Mouse (Mus musculus) spleen, postnatal 4 days (tissue): Measurements from ENCODE around the gene Kif2a.
A peak's percentile ranks its signal among the peaks of the same experiment; 100 is the strongest.

Source experiments
- DNase-seq, 2 experiments: peaks; one replicate each; pipeline ENCODE4 v3.0.0; 2022; ENCODE audit warnings: low spot score in 2 of 2

Gene Kif2a

DNA sequence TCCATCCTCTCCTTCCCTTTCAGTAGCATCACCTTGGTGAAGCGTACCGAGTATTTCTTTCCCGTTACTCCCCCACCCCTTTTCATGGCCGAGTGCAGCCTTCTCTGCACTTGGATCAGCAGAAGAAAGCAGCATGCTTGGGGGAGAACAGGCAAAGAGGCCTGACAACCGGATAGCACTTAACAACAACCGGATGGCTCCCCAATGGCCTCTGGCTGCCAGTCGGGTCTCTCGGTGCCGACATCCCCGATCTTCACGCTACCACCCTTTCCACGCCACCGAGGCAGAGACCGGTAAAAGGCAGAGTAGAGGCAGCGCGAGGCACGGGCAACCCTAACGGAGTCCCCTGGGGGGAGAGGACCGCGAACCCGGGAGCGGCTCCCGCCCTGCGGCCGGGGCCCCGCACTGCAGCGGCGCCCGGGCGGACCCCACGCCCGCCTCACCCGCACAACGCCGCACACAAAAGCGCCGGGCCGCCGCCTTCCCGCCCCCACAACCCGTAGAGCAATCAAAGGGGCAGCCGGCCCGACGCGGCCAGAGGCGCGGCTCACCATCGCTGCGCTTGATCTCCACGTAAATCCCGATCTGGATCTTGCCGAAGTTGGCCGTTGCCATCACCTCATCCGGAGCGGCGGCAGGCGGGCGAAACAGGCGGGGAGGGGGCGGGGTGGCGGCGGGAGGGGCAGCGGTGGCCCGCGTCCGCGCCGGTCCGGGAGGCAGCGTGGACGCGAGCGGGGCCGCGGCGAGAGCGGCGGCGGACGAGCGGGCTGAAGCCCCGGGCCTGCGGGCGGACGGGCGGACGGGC lies at the start of gene Kif2a:
Kif2a (minus strand) TSS at position 666 of the 805 bp plus-strand sequence.
- peak; percentile 52 to 81 for DNase-seq

DNA sequence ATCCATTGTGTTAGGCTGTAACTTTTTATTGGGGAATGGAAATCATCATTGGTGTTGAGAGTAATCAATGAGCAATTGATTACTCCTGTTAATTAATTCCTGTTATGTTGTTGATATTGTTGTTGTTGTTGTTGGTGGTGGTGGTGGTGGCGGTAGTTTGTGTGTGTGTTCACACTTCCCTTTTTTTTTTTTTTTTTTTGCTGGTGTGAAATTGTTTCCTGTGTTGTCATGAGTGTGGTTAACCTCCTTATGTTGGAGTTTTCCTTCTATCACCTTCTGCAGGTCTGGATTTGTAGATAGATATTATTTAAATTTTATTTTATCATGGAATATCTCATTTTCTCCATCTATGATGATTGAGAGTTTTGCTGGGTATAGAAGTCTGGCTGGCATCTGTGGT lies 47.1 kb upstream of the Kif2a start:
- no peak for DNase-seq

DNA sequence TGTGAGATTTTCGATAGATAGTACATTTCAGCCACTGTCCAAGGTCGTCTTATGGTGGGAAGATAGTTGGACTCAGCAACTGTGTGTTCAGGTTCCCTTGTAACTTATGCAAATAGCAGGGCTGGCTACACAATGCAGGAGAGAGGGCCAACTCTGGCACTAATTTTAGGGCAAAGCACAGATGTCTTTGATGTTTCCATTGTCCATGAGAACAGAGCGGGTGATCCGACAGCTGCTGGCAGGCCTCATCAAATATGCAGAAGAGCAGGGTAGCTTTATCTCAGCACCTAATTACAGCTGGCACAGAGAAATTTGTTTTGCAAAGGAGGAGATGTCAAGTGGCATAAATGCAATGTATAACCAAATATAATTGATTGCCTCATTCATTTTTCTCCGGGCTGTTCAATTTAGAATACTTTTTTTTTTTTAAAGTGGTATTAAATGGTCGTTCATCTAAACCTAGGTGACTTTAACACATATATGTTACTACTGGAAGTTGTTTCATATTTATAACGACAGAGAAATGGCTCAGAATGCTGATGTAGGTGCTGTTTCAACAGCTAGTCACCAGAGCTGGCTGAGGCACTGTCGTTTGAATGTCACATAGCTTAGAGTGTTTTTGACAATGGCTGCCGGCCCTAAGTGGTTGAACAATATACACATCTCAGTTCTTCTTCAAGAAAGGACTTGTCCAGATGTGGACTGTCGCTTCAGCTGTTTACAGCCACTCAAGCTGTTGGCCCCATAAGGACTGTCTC lies 43.4 kb upstream of the Kif2a start:
- no peak for DNase-seq

DNA sequence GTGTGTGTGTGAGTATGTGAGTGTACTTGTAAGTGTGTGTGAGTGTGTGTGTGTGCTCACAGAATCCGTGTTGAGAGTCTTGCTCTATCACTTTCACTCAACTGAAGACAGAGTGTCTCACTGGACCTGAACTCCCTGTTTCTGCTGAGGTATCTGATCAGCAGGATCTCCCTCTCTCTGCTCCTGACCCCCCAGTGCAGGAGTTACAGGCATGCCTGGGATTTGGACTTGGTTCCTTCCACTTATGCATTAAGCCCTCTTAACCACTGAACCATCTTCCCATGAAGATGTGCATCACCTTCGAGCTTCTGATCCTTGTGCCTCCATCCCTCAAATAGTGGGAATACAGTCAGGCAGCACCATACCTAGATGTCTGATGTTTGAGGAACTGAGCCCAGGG lies 42.3 kb upstream of the Kif2a start:
- DNase-seq: no peak

DNA sequence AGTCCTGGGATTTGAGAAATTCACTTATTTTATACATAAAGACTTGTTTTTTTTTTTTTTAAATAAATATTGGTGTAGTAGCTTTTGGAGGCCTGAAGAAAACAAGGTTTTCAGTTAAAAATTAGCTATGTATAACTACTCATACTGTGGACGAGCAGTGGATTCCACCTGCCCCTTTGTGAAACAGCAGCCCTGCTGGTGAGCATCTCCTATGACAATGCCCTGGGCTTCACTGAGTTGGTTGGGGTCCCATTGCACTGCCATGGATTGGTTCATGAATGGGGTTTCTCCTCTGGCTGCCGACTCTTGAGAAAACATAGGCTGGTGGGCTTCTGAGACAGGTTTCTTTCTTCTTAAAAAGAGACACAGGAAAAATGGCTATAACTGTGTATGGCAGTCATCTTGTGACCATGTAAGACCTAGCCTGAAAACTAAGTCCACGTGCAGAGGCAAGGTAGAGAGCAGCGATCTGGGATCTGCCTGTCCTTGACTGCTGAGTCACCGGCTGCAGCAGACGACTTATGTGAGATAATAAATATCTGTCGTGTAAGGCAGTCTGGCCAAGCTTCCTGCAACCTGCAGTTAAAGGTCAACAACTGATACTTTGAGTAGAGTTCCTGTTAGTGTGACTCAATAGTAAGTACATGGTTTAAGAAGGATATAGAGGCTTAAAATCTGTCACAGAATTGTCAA lies 41.3 kb upstream of the Kif2a start:
- DNase-seq: peak; percentile 75 to 79

DNA sequence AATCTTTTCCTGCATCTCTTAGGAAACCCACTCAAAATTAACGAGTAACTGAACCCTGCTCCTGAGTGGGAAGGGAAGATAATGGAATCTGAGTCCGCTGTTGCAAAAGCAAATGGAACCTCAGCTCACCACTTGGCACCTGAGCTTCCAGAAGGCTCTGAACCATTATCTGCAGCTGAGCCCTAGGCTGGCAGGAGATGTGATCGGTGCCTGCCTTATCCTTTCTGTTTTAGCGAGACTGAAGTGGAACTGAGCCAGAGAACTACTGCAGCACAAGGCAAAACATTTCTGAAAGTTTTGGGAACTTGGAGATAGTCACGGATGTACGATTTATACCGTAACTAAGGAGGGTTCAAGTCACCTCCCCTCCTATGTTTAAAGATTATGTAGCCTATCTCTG lies 38.2 kb upstream of the Kif2a start:
- DNase-seq: no peak

DNA sequence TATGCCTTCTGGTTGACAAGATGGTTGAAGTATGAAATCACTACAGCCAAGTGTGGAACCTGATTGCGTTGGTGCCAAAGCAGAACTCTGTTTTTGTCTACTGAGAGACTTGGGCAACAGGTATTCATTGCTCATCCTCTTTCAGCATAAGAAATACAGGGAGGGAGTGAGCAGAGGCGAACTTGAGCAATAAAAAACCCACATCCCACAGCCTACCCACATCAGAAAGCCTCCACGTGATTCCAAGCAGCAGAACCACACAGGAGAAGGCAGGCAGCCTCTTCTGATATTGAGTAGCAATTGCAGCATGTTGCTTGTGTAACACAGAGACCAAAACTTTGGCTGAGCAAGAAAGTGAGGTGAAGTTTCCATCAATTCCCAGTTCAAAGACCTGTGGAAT lies 37.5 kb upstream of the Kif2a start:
- no peak for DNase-seq

DNA sequence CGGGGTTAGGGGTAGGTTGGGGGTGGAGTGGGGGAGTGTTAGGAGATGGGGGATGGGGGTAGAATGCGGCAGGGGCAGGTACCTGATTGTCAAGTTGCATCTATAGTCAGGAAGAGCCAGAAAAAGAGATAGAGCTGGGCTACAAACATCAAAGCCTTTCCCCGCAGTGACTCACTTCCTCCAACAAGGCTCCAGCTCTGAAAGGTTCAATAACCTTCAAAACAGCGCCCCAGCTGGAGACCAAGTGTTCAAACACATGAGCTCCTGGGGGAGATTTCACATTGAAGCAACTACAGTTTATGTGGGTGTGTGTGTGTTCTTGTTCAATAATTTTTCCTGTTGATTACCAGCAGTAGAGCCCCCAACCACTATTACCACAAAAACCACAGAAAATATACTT lies 34.4 kb upstream of the Kif2a start:
- peak; percentile 57 to 76 for DNase-seq

DNA sequence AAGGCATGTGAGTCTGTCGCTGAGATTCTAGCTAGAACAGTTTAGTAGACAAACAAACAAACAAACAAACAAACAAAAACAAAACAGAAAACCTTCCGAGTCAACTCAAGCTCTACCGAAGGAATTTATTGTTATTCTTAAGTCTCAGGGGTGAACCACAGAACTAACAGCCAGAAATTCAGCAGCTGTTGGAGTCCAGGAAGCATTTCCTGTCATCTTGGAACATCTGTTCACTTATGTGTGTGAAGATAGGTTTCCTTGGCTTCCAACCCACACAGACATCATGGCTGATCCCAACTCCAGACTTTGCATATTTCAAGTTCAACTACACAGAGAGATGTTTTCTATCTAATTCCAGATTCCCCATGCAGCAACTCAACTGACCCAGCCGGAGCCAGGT lies 32.6 kb upstream of the Kif2a start:
- DNase-seq: no peak

DNA sequence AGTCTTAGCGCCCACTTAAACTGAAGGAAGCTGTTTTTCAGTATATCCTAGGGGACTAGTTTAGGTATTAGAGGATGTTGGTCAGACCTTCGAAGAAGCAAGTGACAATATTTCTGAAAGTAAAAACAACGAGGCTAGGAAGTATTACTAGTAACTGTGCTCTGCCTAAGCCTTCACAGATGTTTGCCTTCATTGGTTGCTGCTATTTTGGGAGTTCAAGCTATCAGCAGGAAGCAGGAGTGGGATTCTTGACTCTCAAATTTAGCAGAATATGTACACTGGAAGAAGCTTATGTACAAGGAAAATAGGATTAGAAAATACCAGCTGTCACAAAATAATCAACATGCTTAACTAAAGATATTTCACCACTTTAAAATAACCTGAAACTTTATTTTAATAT lies 29.4 kb upstream of the Kif2a start:
- no peak for DNase-seq

DNA sequence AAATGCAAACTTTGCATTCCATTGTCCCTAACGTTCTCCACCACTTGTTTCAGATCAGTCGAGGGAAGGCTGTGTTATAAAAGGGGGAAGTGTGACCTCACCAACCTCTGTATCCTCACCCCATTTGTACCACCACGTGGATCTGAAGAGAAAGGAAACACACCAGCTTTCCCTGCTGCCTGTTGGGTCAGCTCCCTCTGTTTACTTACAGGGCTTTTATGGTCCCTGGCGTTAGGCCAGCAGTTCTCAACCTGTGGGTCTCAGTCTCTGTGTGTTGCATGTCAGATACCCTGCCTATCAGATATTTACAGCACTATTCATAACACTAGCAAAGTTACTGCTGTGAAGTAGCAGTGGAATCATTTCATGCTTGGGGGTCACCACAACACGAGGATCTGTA lies 22.3 kb upstream of the Kif2a start:
- no peak for DNase-seq

DNA sequence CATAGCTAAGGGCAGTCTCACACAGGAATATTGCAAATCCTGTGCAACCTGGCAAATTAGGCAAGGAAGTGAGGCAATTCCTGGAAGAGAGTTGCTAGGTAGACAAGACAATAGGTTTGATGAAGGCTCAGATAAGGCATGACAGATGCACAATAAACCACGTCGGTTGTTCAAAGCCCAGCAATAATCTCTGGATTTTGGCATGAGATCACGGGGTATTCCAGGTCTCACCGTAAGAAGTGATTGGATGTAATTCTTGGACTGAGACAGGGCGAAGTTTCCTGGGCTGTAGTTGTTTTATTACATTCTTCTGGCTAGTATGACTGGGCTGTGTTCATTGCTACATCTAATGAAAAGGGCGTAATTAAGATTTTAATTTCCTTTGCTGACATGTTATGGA lies 20.6 kb upstream of the Kif2a start:
- no peak for DNase-seq

DNA sequence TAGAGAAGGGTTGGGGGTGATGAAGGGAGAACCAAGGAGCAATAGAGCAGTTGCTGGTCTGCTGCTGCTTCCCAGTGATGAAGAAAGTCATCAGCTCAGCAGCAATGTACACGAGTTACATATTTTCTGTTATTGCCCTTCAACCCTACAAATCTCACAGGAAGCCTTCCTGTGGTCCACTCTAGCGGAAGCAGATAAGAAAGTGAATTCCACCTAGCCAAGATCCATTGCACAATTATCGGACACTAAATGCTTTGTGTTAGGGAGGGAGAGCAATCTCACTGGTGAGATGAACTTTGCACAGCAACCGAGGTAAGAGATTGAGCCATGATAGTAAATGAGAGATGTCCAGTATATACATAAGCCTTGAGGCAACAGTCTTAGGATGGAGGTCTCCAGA lies 17.6 kb upstream of the Kif2a start:
- DNase-seq: no peak

DNA sequence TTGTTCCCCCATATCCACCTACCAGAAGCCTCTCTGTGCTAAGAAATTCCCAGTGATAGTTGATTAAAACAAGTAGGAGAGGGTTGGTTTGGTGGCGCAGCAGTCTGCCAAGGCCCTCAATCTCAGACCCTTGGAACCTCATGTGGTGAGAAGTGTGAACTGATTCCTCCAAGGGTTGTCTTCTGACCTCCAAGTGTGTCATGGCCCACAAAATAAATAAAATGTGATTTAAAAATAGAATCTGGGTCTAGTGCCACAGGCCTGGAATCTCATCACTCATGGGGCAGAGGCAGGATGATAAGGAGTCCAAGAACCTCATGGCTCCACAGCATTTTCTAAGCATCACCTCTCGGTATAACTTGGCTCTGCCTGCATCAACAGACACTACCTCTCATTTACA lies 16.4 kb upstream of the Kif2a start:
- DNase-seq: no peak

DNA sequence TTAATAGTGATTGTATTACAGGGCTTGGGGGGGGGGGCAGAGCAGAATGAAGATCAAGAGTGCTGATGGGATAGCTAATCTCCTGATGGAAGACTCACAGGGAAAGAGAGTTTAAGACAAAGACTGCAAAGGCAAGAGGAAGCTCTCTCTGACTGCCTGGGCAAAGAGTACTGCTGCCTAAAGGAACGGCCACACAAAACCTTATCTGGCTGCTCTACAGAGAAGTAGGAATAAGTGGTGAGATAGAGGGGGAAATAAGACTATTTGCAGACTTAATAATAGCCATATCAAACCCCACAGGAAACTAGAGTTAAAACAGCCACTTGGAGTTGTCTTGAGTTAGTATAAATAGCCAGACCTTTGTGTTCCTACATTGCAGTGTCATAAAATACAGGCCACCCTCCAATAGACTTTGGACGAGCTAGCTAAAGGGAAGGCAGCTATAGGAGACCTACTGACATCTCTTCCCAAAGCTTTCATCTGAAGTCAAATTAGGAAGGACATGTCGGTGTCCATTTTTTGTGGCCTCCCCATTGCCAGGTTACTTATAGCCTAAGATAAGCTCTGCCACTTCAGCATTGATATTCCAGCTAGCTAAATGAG lies 13.7 kb upstream of the Kif2a start:
- DNase-seq: no peak

DNA sequence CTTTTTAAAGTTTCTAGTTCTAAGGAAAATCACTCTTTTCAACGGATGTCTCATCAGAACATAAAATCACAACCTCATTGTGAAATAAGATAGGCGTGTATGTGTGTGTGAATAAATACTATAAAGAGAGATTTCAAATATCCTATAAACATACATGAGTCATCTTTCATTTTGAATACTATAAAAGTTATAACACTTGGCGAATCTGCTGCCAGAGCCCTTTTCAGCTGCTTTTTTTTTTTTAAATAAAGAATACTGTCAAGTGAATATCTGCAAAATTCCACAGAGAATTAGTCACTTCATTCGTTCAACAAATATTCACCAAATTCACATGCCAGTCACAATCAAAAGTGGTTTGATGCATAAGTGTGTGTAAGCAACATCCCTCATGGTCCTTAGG lies 13.2 kb upstream of the Kif2a start:
- no peak for DNase-seq

DNA sequence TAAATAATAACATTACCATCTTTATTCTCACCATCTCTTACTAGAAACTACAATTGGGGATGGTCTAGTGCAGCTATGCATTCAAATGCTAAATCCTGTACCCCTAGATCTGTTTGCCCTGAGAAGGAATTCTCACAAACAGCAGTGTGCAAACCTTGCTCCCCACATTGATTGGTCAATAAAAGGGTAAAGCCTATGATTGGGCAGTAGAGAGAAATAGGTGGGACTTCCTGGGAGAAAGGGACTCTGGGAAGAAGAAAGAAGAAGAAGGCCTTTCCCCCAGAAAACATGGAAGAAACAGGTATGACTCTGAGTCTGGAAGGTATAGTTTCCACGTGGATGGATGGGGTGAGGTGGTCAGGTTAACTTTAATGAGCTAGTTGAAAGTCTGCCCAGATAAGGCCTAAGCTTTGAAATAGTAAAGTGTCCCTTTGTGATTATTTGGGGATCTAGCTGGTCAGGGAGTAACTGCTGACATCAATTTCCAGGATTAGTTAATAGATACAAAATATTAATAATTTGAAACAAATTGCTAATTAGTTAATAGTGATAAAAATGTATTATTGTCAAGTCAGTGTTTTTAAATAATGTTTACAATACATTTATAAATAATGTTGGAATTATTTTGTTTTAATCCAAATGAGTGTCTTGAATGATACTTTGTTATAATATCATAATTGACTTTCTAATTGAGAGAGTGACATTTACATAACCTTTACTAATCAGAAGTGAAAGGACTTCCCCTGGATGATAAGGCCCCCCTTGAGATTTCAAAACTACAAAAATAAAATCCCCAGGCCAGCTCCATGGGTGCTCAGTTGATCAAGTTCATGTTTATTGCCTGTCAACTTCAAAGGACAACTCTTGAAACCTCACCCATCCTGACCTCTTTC lies 12.3 kb upstream of the Kif2a start:
- DNase-seq: no peak

DNA sequence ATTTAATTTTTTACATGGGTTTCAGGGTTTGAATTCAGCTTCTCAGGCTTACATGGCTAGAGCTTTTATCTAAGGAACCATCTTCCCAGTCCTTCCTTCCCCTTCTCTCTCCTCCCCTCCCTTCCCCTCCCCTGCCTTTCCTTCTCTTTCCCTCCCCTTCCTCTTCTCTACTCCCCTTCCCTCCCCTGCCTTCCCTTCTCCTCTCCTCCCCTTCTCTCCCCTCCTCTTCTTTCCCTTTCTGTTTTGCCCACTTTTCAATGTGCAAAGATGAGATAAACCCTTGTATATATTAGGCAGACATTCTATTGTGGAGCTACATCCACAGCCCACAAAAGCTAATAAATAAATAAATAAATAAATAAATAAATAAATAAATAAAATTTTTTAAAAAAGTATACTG lies 9.3 kb upstream of the Kif2a start:
- no peak for DNase-seq

DNA sequence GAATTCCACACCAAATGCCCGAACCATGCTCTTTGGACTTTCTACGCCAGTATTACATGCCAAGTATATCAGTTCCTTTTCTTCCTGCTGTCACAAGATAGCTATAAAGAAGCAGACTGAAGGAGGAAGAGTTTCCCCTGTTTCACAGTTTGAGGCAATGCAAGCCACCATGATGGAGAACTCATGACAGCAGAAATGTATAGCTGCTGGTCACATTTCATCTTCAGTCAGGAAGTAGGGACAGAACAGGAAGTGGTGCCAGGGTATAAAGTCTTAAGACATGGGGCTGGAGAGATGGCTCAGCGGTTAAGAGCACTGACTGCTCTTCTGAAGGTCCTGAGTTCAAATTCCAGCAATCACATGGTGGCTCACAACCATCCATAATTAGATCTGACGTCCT lies 5.3 kb upstream of the Kif2a start:
- DNase-seq: no peak

DNA sequence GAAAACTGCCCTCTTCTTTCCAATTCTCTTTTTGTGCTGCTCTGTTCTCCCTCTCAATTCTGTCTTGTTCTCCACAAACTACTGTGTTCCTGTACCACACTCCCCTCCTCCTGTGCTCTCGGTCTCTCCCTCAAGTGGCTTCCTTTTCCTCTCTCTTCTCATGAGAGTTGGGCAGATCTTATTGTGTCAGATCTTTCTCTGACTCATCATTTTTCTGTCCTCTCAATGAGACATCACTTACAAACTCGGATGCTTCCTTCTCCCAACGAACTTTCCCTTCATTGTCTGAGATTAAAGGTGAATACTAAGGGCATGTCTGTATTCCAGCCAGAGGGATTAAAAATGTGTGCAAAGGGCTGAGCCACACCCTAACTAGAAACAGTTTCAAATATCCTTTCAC lies 3.7 kb upstream of the Kif2a start:
- DNase-seq: no peak
